Mouse (Mus musculus): ENCODE data around the gene Rnf168.
"Not testable (repeated sequence)": the region's sequence is repeated elsewhere in the genome, so short reads cannot be mapped to it uniquely, and the experiment has no call there.

Gene Rnf168

GRCm38 (mm10) chr16:32277308-32278256 lies at the start of gene Rnf168:
Gene Rnf168, plus strand, starts transcription at chr16:32277459.
- peak; percentile 92 to 93 for DNase-seq

- DNase-seq, result not testable (repeated sequence)
These were observed 45.2 kb upstream of the Rnf168 start for GRCm38 (mm10) chr16:32232050-32232449.

- peak; percentile 31 to 76 for DNase-seq
These were observed 39.2 kb upstream of the Rnf168 start for GRCm38 (mm10) chr16:32237930-32238680.

GRCm38 (mm10) chr16:32239428-32240312 lies 37.6 kb upstream of the Rnf168 start:
- no peak for DNase-seq

GRCm38 (mm10) chr16:32243901-32244300 lies 33.4 kb upstream of the Rnf168 start:
- no peak for DNase-seq

GRCm38 (mm10) chr16:32246351-32246791 lies 30.9 kb upstream of the Rnf168 start:
- peak in 1 of 2 experiments; percentile 49 for DNase-seq

- DNase-seq, result peak; percentile 97 to 99
These were observed 30.3 kb upstream of the Rnf168 start, which contains the start of the genes Fbxo45 and Wdr53 for GRCm38 (mm10) chr16:32246952-32247370. Gene Fbxo45, minus strand, starts transcription at chr16:32247158. Gene Wdr53, plus strand, starts transcription at chr16:32247227.

GRCm38 (mm10) chr16:32264225-32264624 lies 13.0 kb upstream of the Rnf168 start:
- DNase-seq, result not testable (repeated sequence)

- no peak for DNase-seq
These were observed 6.0 kb upstream of the Rnf168 start, which contains the start of gene Smco1 for GRCm38 (mm10) chr16:32271291-32271690. Gene Smco1, plus strand, starts transcription at chr16:32271468.

- peak in 1 of 2 experiments; percentile 13 for DNase-seq
These were observed 3.9 kb upstream of the Rnf168 start for GRCm38 (mm10) chr16:32273338-32273737.

- no peak for DNase-seq
These were observed 2.2 kb upstream of the Rnf168 start for GRCm38 (mm10) chr16:32275041-32275440.

- no peak for DNase-seq
These were observed 1.4 kb upstream of the Rnf168 start for GRCm38 (mm10) chr16:32275830-32276229.

GRCm38 (mm10) chr16:32278396-32278795 lies 1.1 kb downstream of the Rnf168 start:
- no peak for DNase-seq

- DNase-seq, result no peak
These were observed 3.0 kb downstream of the Rnf168 start for GRCm38 (mm10) chr16:32280211-32280610.

- DNase-seq, result no peak
These were observed 5.3 kb downstream of the Rnf168 start for GRCm38 (mm10) chr16:32282608-32283007.

- DNase-seq, result no peak
These were observed 14.6 kb downstream of the Rnf168 start for GRCm38 (mm10) chr16:32291821-32292220.

- DNase-seq, result not testable (repeated sequence)
These were observed 22.4 kb downstream of the Rnf168 start for GRCm38 (mm10) chr16:32299617-32300016.

GRCm38 (mm10) chr16:32303046-32303445 lies 25.8 kb downstream of the Rnf168 start:
- DNase-seq, result no peak

GRCm38 (mm10) chr16:32303886-32304285 lies 26.6 kb downstream of the Rnf168 start:
- DNase-seq, result no peak

GRCm38 (mm10) chr16:32311970-32312369 lies 34.7 kb downstream of the Rnf168 start:
- DNase-seq, result no peak

- DNase-seq, result no peak
These were observed 35.1 kb downstream of the Rnf168 start for GRCm38 (mm10) chr16:32312386-32312785.

GRCm38 (mm10) chr16:32312859-32313258 lies 35.6 kb downstream of the Rnf168 start:
- no peak for DNase-seq

Data from lung, postnatal 4 days (tissue).